Mouse (Mus musculus) forebrain, embryonic 13.5 days (tissue): ENCODE results near the gene Cse1l. TPM values are rescaled to one million over a fixed set of nuclear protein-coding genes. Genes with fewer than 3 reads are reported as not detected.

Experiments used
- ATAC-seq: fragments of 200-750 bp; cut with Nextera tagmentation; 2 replicates; pipeline ENCODE4 v1.8.0; 2017
- H3K27ac ChIP-seq: fragments of 300-500 bp; sonication (generic); 2 replicates; pipeline ENCODE4 v1.5.1; 2015; ENCODE audit warnings: inconsistent platforms, mild to moderate bottlenecking, moderate library complexity
- H3K27me3 ChIP-seq: fragments of 300-500 bp; sonication (generic); 2 replicates; pipeline ENCODE4 v1.6.1; 2015; ENCODE audit warnings: mild to moderate bottlenecking, inconsistent platforms
- H3K36me3 ChIP-seq: fragments of 300-500 bp; sonication (generic); 2 replicates; pipeline ENCODE4 v1.6.1; 2015; ENCODE audit warnings: mild to moderate bottlenecking, inconsistent platforms; ENCODE audit not compliant: poor library complexity, severe bottlenecking
- H3K4me1 ChIP-seq: fragments of 300-500 bp; sonication (generic); 2 replicates; pipeline ENCODE4 v1.6.1; 2015; ENCODE audit warnings: inconsistent platforms
- H3K4me2 ChIP-seq: fragments of 300-500 bp; sonication (generic); 2 replicates; pipeline ENCODE4 v1.6.1; 2015; ENCODE audit warnings: inconsistent platforms, mild to moderate bottlenecking, moderate library complexity
- H3K4me3 ChIP-seq: fragments of 300-500 bp; sonication (generic); 2 replicates; pipeline ENCODE4 v1.5.1; 2015; ENCODE audit warnings: mild to moderate bottlenecking, inconsistent platforms
- H3K9ac ChIP-seq: fragments of 300-500 bp; sonication (generic); 2 replicates; pipeline ENCODE4 v1.6.1; 2015; ENCODE audit warnings: mild to moderate bottlenecking, inconsistent platforms
- H3K9me3 ChIP-seq: fragments of 300-500 bp; sonication (generic); replicated peaks from 2 replicates; pipeline ENCODE4 v1.6.1; 2016; ENCODE audit warnings: inconsistent platforms
- WGBS: fragments of 180-500 bp; shearing (Covaris S2); methylation state at CpG from one replicate; pipeline ENCODE4 v1.1.7; 2015; 5-methylcytosine and 5-hydroxymethylcytosine counted together
- polyA plus RNA-seq: library from polyadenylated mRNA; unstranded; fragments of >200 nt; fragmentation: Nextera tagmentation; extraction: Ambion mirVana; gene quantifications from 2 replicates; pipeline ENCODE4 v1.2.1, GENCODE M21; 2015

Cse1l gene
- polyA plus RNA-seq, 1 experiment from 2014 or later = 122 TPM

GRCm38 (mm10) chr2:166990861-166991260 lies 85.0 kb downstream of the Cse1l start:
- H3K9me3 ChIP-seq = no peaks in the 10 kb centered on the region
- H3K27ac ChIP-seq = no peak overlapping the region
- no peaks in the 10 kb centered on the region for H3K36me3 ChIP-seq
- H3K9ac ChIP-seq = no peak overlapping the region
- WGBS = 91% methylated on average over 7 of the region's 7 CpGs
- H3K4me2 ChIP-seq = no peak overlapping the region
- peaks cover 34% of the 10 kb centered on the region for H3K4me1 ChIP-seq
- no peak for ATAC-seq
- H3K27me3 ChIP-seq = no peaks in the 10 kb centered on the region
- no peak overlapping the region for H3K4me3 ChIP-seq

GRCm38 (mm10) chr2:166991945-166992344 lies 86.1 kb downstream of the Cse1l start:
- ATAC-seq = no peak
- no peaks in the 10 kb centered on the region for H3K27me3 ChIP-seq
- no peak overlapping the region for H3K27ac ChIP-seq
- H3K4me3 ChIP-seq = no peak overlapping the region
- no peaks in the 10 kb centered on the region for H3K9me3 ChIP-seq
- H3K4me1 ChIP-seq = peaks cover 39% of the 10 kb centered on the region
- H3K36me3 ChIP-seq = no peaks in the 10 kb centered on the region
- H3K4me2 ChIP-seq = no peak overlapping the region
- no peak overlapping the region for H3K9ac ChIP-seq

GRCm38 (mm10) chr2:166995021-166995795 lies 89.4 kb downstream of the Cse1l start:
- no peaks in the 10 kb centered on the region for H3K9me3 ChIP-seq
- peak overlapping the region; percentile 93 for H3K4me3 ChIP-seq
- H3K36me3 ChIP-seq = no peaks in the 10 kb centered on the region
- H3K4me2 ChIP-seq = peak overlapping the region; percentile 89
- H3K9ac ChIP-seq = peak overlapping the region; percentile 97
- H3K4me1 ChIP-seq = peaks cover 39% of the 10 kb centered on the region
- no peaks in the 10 kb centered on the region for H3K27me3 ChIP-seq
- peak; percentile 22 for ATAC-seq
- 6% methylated on average over 28 of the region's 28 CpGs for WGBS
- H3K27ac ChIP-seq = peak overlapping the region; percentile 97

Other genes starting within 250 kb of the Cse1l start
- 28.6 and 32.7 TPM in 2 replicates for gene Prex1, start 192.2 kb upstream of the Cse1l start, polyA plus RNA-seq
- 6.7 and 10.9 TPM in 2 replicates for gene Trp53rkb, start 113.5 kb upstream of the Cse1l start, polyA plus RNA-seq
- gene Arfgef2, start 100.5 kb upstream of the Cse1l start, polyA plus RNA-seq = 2.0 and 2.5 TPM in 2 replicates
- 107 and 111 TPM in 2 replicates for gene Stau1, start 90.3 kb downstream of the Cse1l start, polyA plus RNA-seq
- 46.7 and 50.0 TPM in 2 replicates for gene Ddx27, start 109.2 kb downstream of the Cse1l start, polyA plus RNA-seq
- gene Znfx1, start 157.0 kb downstream of the Cse1l start, polyA plus RNA-seq = 5.6 and 6.2 TPM in 2 replicates